Mouse (Mus musculus): ENCODE data around the gene Zfp334.

DNA sequence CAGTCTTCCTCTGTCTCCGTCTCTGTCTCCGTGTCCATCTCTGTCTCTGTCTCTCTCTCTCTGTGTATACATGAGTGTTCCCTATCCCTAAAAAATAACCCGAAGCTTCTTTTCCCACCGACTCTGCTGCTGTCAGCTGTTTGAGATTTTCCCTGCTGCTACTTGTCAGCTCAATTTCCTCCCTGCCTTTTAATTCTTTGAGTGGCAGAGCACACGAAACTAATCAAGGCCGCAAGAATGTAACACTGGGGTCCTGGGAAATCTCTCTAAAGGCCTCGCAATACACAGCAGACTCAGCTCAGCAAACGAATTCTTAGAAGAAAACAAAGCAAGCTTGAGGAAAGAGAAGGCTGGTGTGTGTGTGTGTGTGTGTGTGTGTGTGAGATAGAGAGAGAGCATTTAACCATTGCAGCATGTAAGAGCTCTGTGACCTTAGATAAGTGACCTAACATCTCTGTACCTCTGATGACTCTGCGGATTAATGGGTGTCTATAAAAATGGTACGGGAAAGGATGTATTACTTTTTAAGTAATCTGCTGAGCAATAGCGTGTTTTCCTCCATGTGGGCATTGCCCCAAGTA lies 27.2 kb upstream of the Zfp334 start:
- no peak for TF ChIP-seq CTCF (IDR thresholded peaks at IDR 0.05; ENCODE audit: low read depth, low read length)
- TF ChIP-seq GATA1 (IDR thresholded peaks at IDR 0.05; ENCODE audit: borderline replicate concordance, low read length), result no peak
